In genomic region chr9:113743291-113743690, GRCm38 (mm10) we compare ENCODE assay signal across 10 mouse cellular contexts. TPM values are rescaled to one million over a fixed set of nuclear protein-coding genes. Genes with fewer than 3 reads are reported as not detected.
DNase-seq lines count a peak whose midpoint lies in the region; ATAC-seq lines count a peak whose summit lies in the region.
"Had no signal": no experiment of that assay in that cellular context is flagged by ENCODE, and none has a peak within 500 bp of the region (broad histone marks: within the 10 kb centered on the region; RNA-seq: fewer than 3 reads in every experiment).

No protein-coding gene starts in this region.

- H3K9ac ChIP-seq in kidney, embryonic 15.5 days: no peak overlapping the region
- no peak overlapping the region for H3K9ac ChIP-seq in intestine, embryonic 15.5 days

- H3K36me3 ChIP-seq in kidney, embryonic 15.5 days: no peaks in the 10 kb centered on the region
- H3K36me3 ChIP-seq in intestine, embryonic 15.5 days: no peaks in the 10 kb centered on the region

- WGBS in kidney, embryonic 15.5 days: 62% methylated on average over 3 of the region's 3 CpGs
- 60% methylated on average over 3 of the region's 3 CpGs for WGBS in intestine, embryonic 15.5 days

- 0 out of 2 replicates have a peak overlapping the region, but pooled peaks have one; percentile 96 for H3K4me2 ChIP-seq in kidney, embryonic 15.5 days
- H3K4me2 ChIP-seq in intestine, embryonic 15.5 days (replicated peaks): peak overlapping the region; percentile 86; the same call in 1 of the 2 replicates

- H3K27ac ChIP-seq in kidney, embryonic 15.5 days: no peak overlapping the region
- H3K27ac ChIP-seq in intestine, embryonic 15.5 days: no peak overlapping the region

- ATAC-seq in kidney, embryonic 15.5 days (replicated peaks; ENCODE audit: low FRiP score): no peak
- ATAC-seq in intestine, embryonic 15.5 days: no peak
- ATAC-seq: inflammation-experienced regulatory T-cells, adult 6 months had no signal

- H3K4me3 ChIP-seq in kidney, embryonic 15.5 days (replicated peaks): no peak overlapping the region
- H3K4me3 ChIP-seq in intestine, embryonic 15.5 days (replicated peaks): no peak overlapping the region

- peak; percentile 36 to 73 for DNase-seq in adrenal gland, adult (ENCODE audit: inconsistent age in 2 of 2, low spot score in 1 of 2)
- no peak for DNase-seq in adrenal gland, adult 8-10 months
- no peak for DNase-seq in kidney, postnatal 10 days
- DNase-seq in 3T3-L1 (ENCODE audit: low read depth, low spot score): peak; percentile 34
- no peak for DNase-seq in urinary bladder, postnatal 36 days (ENCODE audit: low spot score in 2 of 2)
- no peak for DNase-seq in frontal cortex, postnatal 14 days (ENCODE audit: low spot score in 2 of 2)
- DNase-seq: thymus, postnatal 4 days had no signal

- no peaks in the 10 kb centered on the region for H3K27me3 ChIP-seq in kidney, embryonic 15.5 days
- no peaks in the 10 kb centered on the region for H3K27me3 ChIP-seq in intestine, embryonic 15.5 days (replicated peaks)

- H3K9me3 ChIP-seq in kidney, embryonic 15.5 days (replicated peaks): no peaks in the 10 kb centered on the region
- H3K9me3 ChIP-seq in intestine, embryonic 15.5 days: no peaks in the 10 kb centered on the region

- peaks cover 15% of the 10 kb centered on the region for H3K4me1 ChIP-seq in kidney, embryonic 15.5 days
- H3K4me1 ChIP-seq in intestine, embryonic 15.5 days (replicated peaks): peaks cover 4% of the 10 kb centered on the region; the same call in 1 of the 2 replicates

RNA-seq across cellular contexts. Expression of gene Clasp2, which starts 2.0 kb away (rescaled TPM):
- total RNA-seq in adrenal gland, adult 8-10 months (2022): 100 to 1,000 TPM; 122 to 289 (median 183) TPM
- 25.4 and 25.6 TPM in 2 replicates for polyA plus RNA-seq in kidney, embryonic 15.5 days (2015; fragmentation: Nextera tagmentation; extraction: Ambion mirVana)
- 21.4 and 22.5 TPM in 2 replicates for polyA plus RNA-seq in intestine, embryonic 15.5 days (2015; fragmentation: Nextera tagmentation; extraction: Ambion mirVana)

RNA-seq across cellular contexts. Expression of gene Pdcd6ip, which starts 35.2 kb away (rescaled TPM):
- 100 to 1,000 TPM; 176 to 225 (median 190) TPM for total RNA-seq in adrenal gland, adult 8-10 months (2022)
- 76.4 and 79.6 TPM in 2 replicates for polyA plus RNA-seq in kidney, embryonic 15.5 days (2015; fragmentation: Nextera tagmentation; extraction: Ambion mirVana)
- 99.6 and 104 TPM in 2 replicates for polyA plus RNA-seq in intestine, embryonic 15.5 days (2015; fragmentation: Nextera tagmentation; extraction: Ambion mirVana)

Comparison
In these comparisons a context has a peak if more than half of its experiments do, and no peak if none do; other contexts are left out.
1. DNase-seq: peak in adrenal gland, adult (2 of 2) and 3T3-L1 (single experiment); none in adrenal gland, adult 8-10 months (single experiment), kidney, postnatal 10 days (single experiment), urinary bladder, postnatal 36 days (0 of 2) and frontal cortex, postnatal 14 days (0 of 2).